Mouse (Mus musculus): Measurements from ENCODE around the gene Trappc4. TPM values are rescaled to one million over a fixed set of nuclear protein-coding genes. Genes with fewer than 3 reads are reported as not detected.
"Not testable (repeated sequence)": the region's sequence is repeated elsewhere in the genome, so short reads cannot be mapped to it uniquely, and the experiment has no call there.

The Trappc4 gene
- polyA plus RNA-seq, 1 experiment from 2014 or later: 123 TPM

DNA sequence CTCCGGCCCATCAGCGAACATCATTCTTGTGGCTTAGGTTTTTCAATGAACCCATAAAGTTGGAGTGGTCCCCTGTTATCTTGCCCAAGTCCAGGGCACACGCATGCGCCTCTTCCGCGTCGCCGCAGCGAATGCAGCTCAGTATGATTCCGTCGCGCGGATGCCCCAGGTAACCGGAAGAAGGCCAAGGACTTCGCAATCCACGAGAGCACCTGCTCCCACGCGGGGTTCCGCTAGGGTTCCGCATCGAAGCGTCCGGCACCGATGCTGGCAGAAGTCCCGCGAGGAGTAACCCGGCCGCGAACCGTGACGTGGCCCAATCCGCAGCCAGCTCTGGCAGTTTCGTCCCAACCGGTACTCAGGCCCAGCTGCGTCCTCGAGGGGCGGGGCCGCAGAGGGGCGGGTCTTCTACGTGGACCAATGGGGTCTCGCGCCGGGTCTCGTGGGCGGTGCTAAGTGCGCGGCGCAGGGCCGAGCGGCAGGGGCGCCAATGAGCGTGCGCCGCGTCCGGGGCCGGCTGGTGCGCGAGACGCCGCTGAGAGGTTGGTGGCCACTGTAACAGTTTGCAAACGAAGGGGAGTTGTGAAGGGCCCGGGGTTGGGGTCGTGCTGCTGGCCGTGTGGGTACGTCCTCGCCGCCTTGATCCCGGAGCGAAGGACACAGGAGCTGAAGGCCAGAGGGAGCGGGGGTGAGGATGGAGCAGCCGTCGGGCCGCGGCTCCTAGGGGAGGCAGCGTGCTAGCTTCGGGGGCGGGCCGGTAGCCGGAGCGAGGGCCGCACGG, 28.2 kb downstream of the Trappc4 start, which contains the start of gene Hyou1:
TSS of gene Hyou1 (plus strand) at position 437 of the 781 bp plus-strand sequence.
- H3K27me3 ChIP-seq (ENCODE audit: control insufficient read depth, insufficient read depth, low read length): no peaks in the 10 kb centered on the region
- WGBS: under 1% methylated on average over 83 of the region's 83 CpGs
- no peaks in the 10 kb centered on the region for H3K9me3 ChIP-seq (ENCODE audit: control insufficient read depth, low read depth, low read length)
- peak within 1 kb of the TSS; percentile 98 for H3K4me2 ChIP-seq (replicated peaks; ENCODE audit: low read depth, low read length)
- peaks cover 8% of the 10 kb centered on the region for H3K4me1 ChIP-seq (ENCODE audit: control insufficient read depth, insufficient read depth, low read length)
- H3K27ac ChIP-seq (ENCODE audit: low read length): peak within 1 kb of the TSS; percentile 87
- H3K9ac ChIP-seq (replicated peaks; ENCODE audit: low read depth, low read length): peak within 1 kb of the TSS; percentile 92
- H3K36me3 ChIP-seq (ENCODE audit: control insufficient read depth, insufficient read depth, low read length): peaks cover 32% of the 10 kb centered on the region
- peak; percentile 97 for ATAC-seq (ENCODE audit: insufficient number of reproducible peaks, insufficient read depth, low FRiP score, low read depth)
- peak within 1 kb of the TSS; percentile 69 for H3K4me3 ChIP-seq (ENCODE audit: low read depth, low read length)

DNA sequence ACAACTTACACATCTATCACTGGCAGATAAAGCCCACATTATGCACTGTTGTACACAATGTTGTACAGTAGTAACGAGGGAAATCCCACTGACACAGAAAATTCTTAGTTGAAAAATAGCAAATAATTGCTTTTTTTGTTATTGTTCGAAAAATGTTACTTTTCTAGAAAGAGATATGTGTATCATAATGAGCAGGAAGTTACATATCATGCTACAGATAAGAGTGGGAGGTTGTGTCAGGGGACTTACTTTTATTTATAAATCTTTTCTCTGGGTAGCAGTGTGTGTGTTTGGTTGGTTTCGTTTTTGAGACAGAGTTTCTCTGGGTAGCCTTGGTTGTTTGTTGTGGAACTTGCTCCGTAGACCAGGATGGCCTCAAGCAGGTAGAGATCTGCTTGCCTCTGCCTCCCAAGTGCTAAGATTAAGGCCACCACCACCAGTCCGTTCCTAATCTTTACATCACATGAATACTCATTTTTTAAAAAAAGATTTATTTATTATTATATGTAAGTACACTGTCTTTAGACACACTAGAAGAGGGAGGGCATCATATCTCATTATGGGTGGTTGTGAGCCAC, 29.2 kb downstream of the Trappc4 start:
- H3K4me2 ChIP-seq (replicated peaks; ENCODE audit: low read depth, low read length): peak overlapping the region; percentile 48
- H3K9ac ChIP-seq (replicated peaks; ENCODE audit: low read depth, low read length): 0 out of 2 replicates have a peak overlapping the region, but pooled peaks have one; percentile 61
- H3K4me1 ChIP-seq (ENCODE audit: control insufficient read depth, insufficient read depth, low read length): peaks cover 8% of the 10 kb centered on the region
- peaks cover 22% of the 10 kb centered on the region for H3K36me3 ChIP-seq (ENCODE audit: control insufficient read depth, insufficient read depth, low read length)
- 81% methylated on average over 5 of the region's 5 CpGs for WGBS
- ATAC-seq (ENCODE audit: insufficient number of reproducible peaks, insufficient read depth, low FRiP score, low read depth): no peak
- no peaks in the 10 kb centered on the region for H3K9me3 ChIP-seq (ENCODE audit: control insufficient read depth, low read depth, low read length)
- peak overlapping the region; percentile 69 for H3K4me3 ChIP-seq (ENCODE audit: low read depth, low read length)
- H3K27ac ChIP-seq (ENCODE audit: low read length): 0 out of 2 replicates have a peak overlapping the region, but pooled peaks have one; percentile 87
- H3K27me3 ChIP-seq (ENCODE audit: control insufficient read depth, insufficient read depth, low read length): no peaks in the 10 kb centered on the region

DNA sequence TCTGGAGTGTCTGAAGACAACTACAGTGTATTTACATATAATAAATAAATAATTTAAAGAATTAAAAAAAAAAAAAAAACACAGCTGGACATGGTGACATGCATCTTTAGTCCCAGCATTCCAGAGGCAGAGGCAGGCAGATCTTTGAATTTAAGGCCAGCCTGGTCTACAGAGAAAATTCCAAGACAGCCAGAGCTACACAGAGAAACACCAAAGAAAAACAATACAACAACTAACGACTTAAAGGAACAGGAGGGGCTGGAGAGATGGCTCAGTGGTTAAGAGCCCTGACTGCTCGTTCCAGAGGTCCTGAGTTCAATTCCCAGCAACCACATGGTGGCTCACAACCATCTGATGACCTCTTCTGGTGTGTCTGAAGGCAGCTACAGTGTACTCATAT, 30.1 kb downstream of the Trappc4 start:
- not testable (repeated sequence) for H3K27me3 ChIP-seq (ENCODE audit: control insufficient read depth, insufficient read depth, low read length); H3K27ac ChIP-seq (ENCODE audit: low read length); H3K9ac ChIP-seq (replicated peaks; ENCODE audit: low read depth, low read length); H3K4me2 ChIP-seq (replicated peaks; ENCODE audit: low read depth, low read length); H3K4me1 ChIP-seq (ENCODE audit: control insufficient read depth, insufficient read depth, low read length); ATAC-seq (ENCODE audit: insufficient number of reproducible peaks, insufficient read depth, low FRiP score, low read depth); H3K4me3 ChIP-seq (ENCODE audit: low read depth, low read length); H3K9me3 ChIP-seq (ENCODE audit: control insufficient read depth, low read depth, low read length)
- 84% methylated on average over 2 of the region's 2 CpGs for WGBS
- H3K36me3 ChIP-seq (ENCODE audit: control insufficient read depth, insufficient read depth, low read length): peaks cover 13% of the 10 kb centered on the region

DNA sequence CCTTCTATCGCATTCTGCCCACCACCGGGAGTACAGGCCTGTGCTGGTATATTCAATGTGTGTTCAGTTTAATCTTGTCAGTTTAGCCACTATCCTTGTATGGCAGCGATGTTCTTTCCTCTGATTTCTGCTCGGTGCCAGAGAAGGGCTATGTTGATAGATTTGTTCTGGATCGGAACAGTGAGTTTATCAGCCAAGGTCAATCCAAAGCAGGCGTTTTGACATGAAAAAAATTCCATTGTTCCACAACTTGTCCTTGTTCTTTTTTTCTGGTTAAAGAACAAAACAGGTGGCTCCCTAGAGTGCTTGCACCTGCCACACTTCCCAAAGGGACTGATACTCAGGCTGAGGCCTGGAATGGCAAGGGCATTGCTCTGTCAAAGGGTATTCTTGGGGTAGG, 31.3 kb downstream of the Trappc4 start:
- Histone ChIP-seq H3K27ac (ENCODE audit: low read length) (no peak overlapping the region), H3K36me3 (ENCODE audit: control insufficient read depth, insufficient read depth, low read length) (peaks cover under 1% of the 10 kb centered on the region; the same call in 1 of the 2 replicates), H3K4me2 (replicated peaks; ENCODE audit: low read depth, low read length) (no peak overlapping the region), H3K4me1 (ENCODE audit: control insufficient read depth, insufficient read depth, low read length) (peaks cover 8% of the 10 kb centered on the region), H3K27me3 (ENCODE audit: control insufficient read depth, insufficient read depth, low read length) (no peaks in the 10 kb centered on the region), H3K9ac (replicated peaks; ENCODE audit: low read depth, low read length) (no peak overlapping the region), H3K9me3 (ENCODE audit: control insufficient read depth, low read depth, low read length) (no peaks in the 10 kb centered on the region), H3K4me3 (ENCODE audit: low read depth, low read length) (no peak overlapping the region)
- ATAC-seq (ENCODE audit: insufficient number of reproducible peaks, insufficient read depth, low FRiP score, low read depth): no peak
- WGBS: 88% methylated on average over 6 of the region's 6 CpGs

DNA sequence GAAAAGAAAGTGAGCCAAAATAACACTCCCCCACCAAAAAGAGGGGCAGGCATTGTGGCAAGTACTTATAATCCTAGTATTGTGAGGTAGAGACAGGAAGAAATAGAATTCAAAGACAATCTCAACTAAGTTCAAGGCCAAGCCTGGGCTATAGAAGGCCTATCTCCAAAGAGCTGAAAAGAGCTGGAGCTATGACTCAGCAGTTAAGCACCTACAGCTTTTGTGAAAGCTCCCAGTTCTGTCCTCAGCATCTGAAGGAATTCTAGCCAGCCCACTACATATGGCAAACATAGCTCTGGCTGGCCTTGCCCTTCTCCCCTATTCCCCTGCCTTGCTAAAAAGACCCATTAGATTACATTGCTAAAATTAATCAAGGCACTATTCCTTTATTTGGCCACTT, 34.0 kb downstream of the Trappc4 start:
- Histone ChIP-seq H3K4me1 (ENCODE audit: control insufficient read depth, insufficient read depth, low read length) (no peaks in the 10 kb centered on the region), H3K27me3 (ENCODE audit: control insufficient read depth, insufficient read depth, low read length) (no peaks in the 10 kb centered on the region), H3K9ac (replicated peaks; ENCODE audit: low read depth, low read length) (no peak overlapping the region), H3K36me3 (ENCODE audit: control insufficient read depth, insufficient read depth, low read length) (no peaks in the 10 kb centered on the region), H3K9me3 (ENCODE audit: control insufficient read depth, low read depth, low read length) (no peaks in the 10 kb centered on the region), H3K4me3 (ENCODE audit: low read depth, low read length) (no peak overlapping the region), H3K4me2 (replicated peaks; ENCODE audit: low read depth, low read length) (no peak overlapping the region), H3K27ac (ENCODE audit: low read length) (no peak overlapping the region)
- no peak for ATAC-seq (ENCODE audit: insufficient number of reproducible peaks, insufficient read depth, low FRiP score, low read depth)

DNA sequence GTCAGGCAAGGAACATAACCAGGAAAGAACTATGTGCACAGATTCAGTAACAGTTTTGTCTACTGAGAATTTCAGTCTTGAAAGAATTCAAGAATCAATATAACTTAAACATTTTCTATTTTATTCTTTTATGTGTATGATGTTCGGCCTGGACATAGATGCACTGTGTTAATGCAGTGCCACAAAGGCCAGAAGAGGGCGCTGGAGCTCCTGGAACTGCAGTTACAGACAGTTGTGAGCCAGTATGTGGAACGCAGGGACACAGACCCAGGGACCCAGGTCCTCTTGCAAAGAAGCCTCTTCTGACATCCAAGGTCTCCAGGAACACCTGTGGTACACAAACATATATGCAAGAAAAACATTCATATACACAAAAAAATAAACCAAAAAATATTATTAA, 42.9 kb downstream of the Trappc4 start:
- Histone ChIP-seq H3K27me3 (ENCODE audit: control insufficient read depth, insufficient read depth, low read length) (no peaks in the 10 kb centered on the region), H3K27ac (ENCODE audit: low read length) (no peak overlapping the region), H3K4me2 (replicated peaks; ENCODE audit: low read depth, low read length) (no peak overlapping the region), H3K4me1 (ENCODE audit: control insufficient read depth, insufficient read depth, low read length) (peaks cover 5% of the 10 kb centered on the region; the same call in 1 of the 2 replicates), H3K36me3 (ENCODE audit: control insufficient read depth, insufficient read depth, low read length) (peaks cover 2% of the 10 kb centered on the region), H3K9me3 (ENCODE audit: control insufficient read depth, low read depth, low read length) (no peaks in the 10 kb centered on the region), H3K4me3 (ENCODE audit: low read depth, low read length) (no peak overlapping the region), H3K9ac (replicated peaks; ENCODE audit: low read depth, low read length) (no peak overlapping the region)
- no peak for ATAC-seq (ENCODE audit: insufficient number of reproducible peaks, insufficient read depth, low FRiP score, low read depth)
- WGBS: 59% methylated on average over 3 of the region's 3 CpGs

DNA sequence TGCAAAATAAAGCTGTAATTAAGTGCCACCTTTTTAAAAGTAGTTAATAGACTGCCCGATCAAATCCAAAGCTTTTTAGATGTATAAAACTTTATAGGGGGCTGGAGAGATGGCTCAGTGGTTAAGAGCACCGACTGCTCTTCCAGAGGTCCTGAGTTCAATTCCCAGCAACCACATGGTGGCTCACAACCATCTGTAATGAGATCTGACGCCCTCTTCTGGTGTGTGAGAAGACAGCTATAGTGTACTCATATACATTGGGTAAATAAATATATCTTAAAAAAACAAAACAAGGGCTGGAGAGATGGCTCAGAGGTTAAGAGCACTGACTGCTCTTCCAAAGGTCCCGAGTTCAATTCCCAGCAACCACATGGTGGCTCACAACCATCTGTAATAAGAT, 45.5 kb downstream of the Trappc4 start:
- H3K9me3 ChIP-seq (ENCODE audit: control insufficient read depth, low read depth, low read length); ATAC-seq (ENCODE audit: insufficient number of reproducible peaks, insufficient read depth, low FRiP score, low read depth); H3K27ac ChIP-seq (ENCODE audit: low read length); H3K27me3 ChIP-seq (ENCODE audit: control insufficient read depth, insufficient read depth, low read length); H3K9ac ChIP-seq (replicated peaks; ENCODE audit: low read depth, low read length); H3K4me1 ChIP-seq (ENCODE audit: control insufficient read depth, insufficient read depth, low read length): not testable (repeated sequence)
- H3K4me2 ChIP-seq (replicated peaks; ENCODE audit: low read depth, low read length): peak overlapping the region; percentile 84
- 43% methylated on average over 4 of the region's 4 CpGs for WGBS
- H3K4me3 ChIP-seq (ENCODE audit: low read depth, low read length): peak overlapping the region; percentile 85
- peaks cover 19% of the 10 kb centered on the region for H3K36me3 ChIP-seq (ENCODE audit: control insufficient read depth, insufficient read depth, low read length)

DNA sequence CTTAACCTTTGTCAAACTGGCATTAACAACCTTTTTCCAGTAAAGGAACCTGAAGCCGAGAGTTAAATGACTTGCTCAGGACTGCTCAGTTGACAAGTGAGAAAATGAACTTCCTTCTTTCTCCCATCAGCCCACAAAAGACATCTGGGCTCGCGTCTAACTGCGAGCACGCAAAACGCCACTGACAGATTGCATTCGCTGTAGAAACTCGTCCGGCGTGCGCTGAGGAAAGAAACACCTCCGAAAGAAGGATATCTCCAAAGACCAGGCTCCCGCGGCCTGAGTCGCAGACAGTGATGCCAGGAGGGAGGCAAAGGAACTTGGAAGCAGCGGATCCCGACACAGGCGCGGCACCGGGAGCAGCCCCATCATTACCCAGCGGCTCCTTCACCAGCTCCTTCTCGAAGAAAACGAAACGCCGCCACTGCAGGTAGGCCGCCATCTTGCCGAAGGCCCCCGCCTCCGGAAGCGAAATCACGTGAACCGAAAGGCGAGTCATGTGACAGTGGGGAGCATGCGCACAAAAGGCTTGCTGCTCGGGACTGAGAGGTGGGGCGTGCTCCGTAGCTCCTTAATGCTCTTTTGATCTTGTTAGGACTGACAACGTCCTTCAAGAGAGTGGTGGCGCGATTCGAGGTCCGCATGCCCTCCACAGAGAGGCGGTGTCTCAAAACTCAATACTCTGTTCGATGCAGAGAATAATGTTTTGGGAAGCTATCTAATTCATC, 46.0 kb downstream of the Trappc4 start, which contains the start of gene Vps11:
TSS of gene Vps11 (minus strand) at position 481 of the 728 bp plus-strand sequence.
- peaks cover 24% of the 10 kb centered on the region for H3K36me3 ChIP-seq (ENCODE audit: control insufficient read depth, insufficient read depth, low read length)
- H3K9ac ChIP-seq (replicated peaks; ENCODE audit: low read depth, low read length): peak within 1 kb of the TSS; percentile 57
- WGBS: under 1% methylated on average over 44 of the region's 44 CpGs
- no peaks in the 10 kb centered on the region for H3K9me3 ChIP-seq (ENCODE audit: control insufficient read depth, low read depth, low read length)
- ATAC-seq (ENCODE audit: insufficient number of reproducible peaks, insufficient read depth, low FRiP score, low read depth): peak; percentile 96
- H3K27ac ChIP-seq (ENCODE audit: low read length): peak within 1 kb of the TSS; percentile 23; the same call in 1 of the 2 replicates
- no peaks in the 10 kb centered on the region for H3K27me3 ChIP-seq (ENCODE audit: control insufficient read depth, insufficient read depth, low read length)
- H3K4me2 ChIP-seq (replicated peaks; ENCODE audit: low read depth, low read length): peak within 1 kb of the TSS; percentile 84
- H3K4me3 ChIP-seq (ENCODE audit: low read depth, low read length): peak within 1 kb of the TSS; percentile 85
- peaks cover 5% of the 10 kb centered on the region; the same call in 1 of the 2 replicates for H3K4me1 ChIP-seq (ENCODE audit: control insufficient read depth, insufficient read depth, low read length)

Measured in stomach, embryonic 14.5 days (tissue).